Mouse (Mus musculus) myocyte (in vitro differentiated cells): ENCODE results near the gene Dlg2. TPM values are rescaled to one million over a fixed set of nuclear protein-coding genes. Genes with fewer than 3 reads are reported as not detected.
A peak's percentile ranks its signal among the peaks of the same experiment; 100 is the strongest.

Source experiments
- H3K27me3 ChIP-seq: one replicate; pipeline ENCODE4 v1.6.1; 2011; ENCODE audit not compliant: control insufficient read depth, insufficient read depth, insufficient read length
- H3K36me3 ChIP-seq: one replicate; pipeline ENCODE4 v1.6.1; 2011; ENCODE audit not compliant: control insufficient read depth, insufficient read depth
- H3K4me2 ChIP-seq: one replicate; pipeline ENCODE4 v1.6.1; 2011; ENCODE audit warnings: low read depth, control low read depth
- H3K4me3 ChIP-seq: one replicate; pipeline ENCODE4 v1.5.1; 2011; ENCODE audit warnings: mild to moderate bottlenecking, control low read depth, moderate library complexity
- H3K79me2 ChIP-seq: one replicate; pipeline ENCODE4 v1.6.1; 2011; ENCODE audit not compliant: control insufficient read depth, insufficient read depth
- H3ac ChIP-seq: one replicate; pipeline ENCODE4 v1.6.1; 2011; ENCODE audit not compliant: control insufficient read depth, insufficient read length
- CEBPB ChIP-seq: IDR thresholded peaks from 2 replicates; pipeline ENCODE4 v1.6.1; 2011; ENCODE audit warnings: mild to moderate bottlenecking, moderate library complexity; ENCODE audit not compliant: poor library complexity, insufficient read depth, severe bottlenecking
- E2F4 ChIP-seq: IDR thresholded peaks from one replicate; pipeline ENCODE4 v1.6.1; 2011; ENCODE audit warnings: mild to moderate bottlenecking, control low read depth, moderate library complexity; ENCODE audit not compliant: insufficient read depth
- MAX ChIP-seq: IDR thresholded peaks from one replicate; pipeline ENCODE4 v1.6.1; 2011; ENCODE audit warnings: low read depth, mild to moderate bottlenecking, control low read depth
- MYOD1 ChIP-seq, 3 experiments: IDR thresholded peaks; one replicate each; pipeline ENCODE4 v1.6.1; 2011; ENCODE audit warnings: control low read depth in 2 of 3, low read depth in 2 of 3, mild to moderate bottlenecking in 2 of 3, moderate library complexity in 1 of 3; ENCODE audit not compliant: insufficient read length in 2 of 3, control insufficient read depth in 1 of 3
- MYOG ChIP-seq, 3 experiments: IDR thresholded peaks; one replicate each; pipeline ENCODE4 v1.6.1; 2011; ENCODE audit warnings: control low read depth in 2 of 3, low read depth in 2 of 3, mild to moderate bottlenecking in 2 of 3; ENCODE audit not compliant: insufficient read length in 2 of 3, control insufficient read depth in 1 of 3, insufficient read depth in 1 of 3
- POLR2A ChIP-seq: IDR thresholded peaks from one replicate; pipeline ENCODE4 v1.6.1; 2011; ENCODE audit warnings: low read depth, mild to moderate bottlenecking, control low read depth, moderate library complexity; ENCODE audit not compliant: insufficient read length
- POLR2AphosphoS2 ChIP-seq: IDR thresholded peaks from one replicate; pipeline ENCODE4 v1.6.1; 2011; ENCODE audit warnings: low read depth, control low read depth; ENCODE audit not compliant: insufficient read length
- REST ChIP-seq: IDR thresholded peaks from one replicate; pipeline ENCODE4 v1.6.1; 2011; ENCODE audit warnings: mild to moderate bottlenecking, control low read depth, moderate library complexity; ENCODE audit not compliant: insufficient read depth, insufficient read length
- SRF ChIP-seq: IDR thresholded peaks from one replicate; pipeline ENCODE4 v1.6.1; 2011; ENCODE audit warnings: low read depth; ENCODE audit not compliant: control insufficient read depth, insufficient read length
- TCF12 ChIP-seq: IDR thresholded peaks from one replicate; pipeline ENCODE4 v1.6.1; 2011; ENCODE audit warnings: mild to moderate bottlenecking, control low read depth; ENCODE audit not compliant: poor library complexity, insufficient read depth, severe bottlenecking
- TCF3 ChIP-seq: IDR thresholded peaks from one replicate; pipeline ENCODE4 v1.6.1; 2011; ENCODE audit warnings: low read depth, control low read depth; ENCODE audit not compliant: insufficient read length
- USF1 ChIP-seq: IDR thresholded peaks from one replicate; pipeline ENCODE4 v1.6.1; 2011; ENCODE audit warnings: low read depth, mild to moderate bottlenecking, control low read depth, moderate library complexity
- polyA plus RNA-seq: library from polyadenylated mRNA; unstranded; fragments of >200 nt; fragmentation: generic; extraction: Trizol; gene quantifications from one replicate; pipeline ENCODE4 v1.2.1, GENCODE M21; 2012; ENCODE audit warnings: missing spikeins

Gene Dlg2
- polyA plus RNA-seq, 1 experiment = 0.65 TPM

- TF ChIP-seq POLR2A = no peak
- TF ChIP-seq MYOG (IDR thresholded peaks at IDR 0.05; ENCODE audit: control insufficient read depth in 1 of 3, insufficient read depth in 1 of 3, insufficient read length in 2 of 3, low read depth in 2 of 3) = no peak
- TF ChIP-seq POLR2AphosphoS2 = no peak
- TF ChIP-seq TCF3 = no peak
- no peak for TF ChIP-seq MYOD1 (IDR thresholded peaks at IDR 0.05; ENCODE audit: control insufficient read depth in 1 of 3, insufficient read length in 2 of 3, low read depth in 2 of 3)
- TF ChIP-seq TCF12 = no peak
- TF ChIP-seq CEBPB = no peak
- TF ChIP-seq REST = no peak
- TF ChIP-seq MAX = no peak
- TF ChIP-seq E2F4 = no peak
- TF ChIP-seq SRF = no peak
- TF ChIP-seq USF1 = no peak
- no peak overlapping the region for H3K4me3 ChIP-seq
- H3K36me3 ChIP-seq = no peaks in the 10 kb centered on the region
- H3K27me3 ChIP-seq = no peaks in the 10 kb centered on the region
- no peaks in the 10 kb centered on the region for H3K79me2 ChIP-seq
- H3ac ChIP-seq = no peak overlapping the region
- H3K4me2 ChIP-seq = peak overlapping the region; percentile 12
Observed at GRCm38 (mm10) chr7:91672236-91673017, 1196.0 kb downstream of the Dlg2 start.

- Histone ChIP-seq H3ac (no peak overlapping the region), H3K36me3 (no peaks in the 10 kb centered on the region), H3K4me2 (no peak overlapping the region), H3K79me2 (no peaks in the 10 kb centered on the region), H3K4me3 (no peak overlapping the region), H3K27me3 (no peaks in the 10 kb centered on the region)
- no peak for TF ChIP-seq TCF3
- no peak for TF ChIP-seq REST
- TF ChIP-seq CEBPB = no peak
- no peak for TF ChIP-seq POLR2AphosphoS2
Observed at GRCm38 (mm10) chr7:91674401-91674800, 1197.9 kb downstream of the Dlg2 start.

- no peaks in the 10 kb centered on the region for H3K36me3 ChIP-seq
- TF ChIP-seq CEBPB (no peak), POLR2AphosphoS2 (no peak), E2F4 (no peak), TCF3 (no peak), MAX (no peak), MYOD1 (IDR thresholded peaks at IDR 0.05; ENCODE audit: control insufficient read depth in 1 of 3, insufficient read length in 2 of 3, low read depth in 2 of 3) (no peak), SRF (no peak), USF1 (no peak), REST (no peak), TCF12 (no peak), MYOG (IDR thresholded peaks at IDR 0.05; ENCODE audit: control insufficient read depth in 1 of 3, insufficient read depth in 1 of 3, insufficient read length in 2 of 3, low read depth in 2 of 3) (no peak)
Observed at GRCm38 (mm10) chr7:91677934-91678333, 1201.5 kb downstream of the Dlg2 start.

GRCm38 (mm10) chr7:91687930-91688329, 1211.5 kb downstream of the Dlg2 start:
- H3K36me3 ChIP-seq = no peaks in the 10 kb centered on the region
- no peak overlapping the region for H3K4me3 ChIP-seq
- no peak overlapping the region for H3K4me2 ChIP-seq
- no peaks in the 10 kb centered on the region for H3K79me2 ChIP-seq
- no peaks in the 10 kb centered on the region for H3K27me3 ChIP-seq
- no peak overlapping the region for H3ac ChIP-seq
- TF ChIP-seq SRF = no peak
- no peak for TF ChIP-seq POLR2AphosphoS2
- no peak for TF ChIP-seq MYOG (IDR thresholded peaks at IDR 0.05; ENCODE audit: control insufficient read depth in 1 of 3, insufficient read depth in 1 of 3, insufficient read length in 2 of 3, low read depth in 2 of 3)
- TF ChIP-seq REST = no peak
- TF ChIP-seq MAX = no peak
- TF ChIP-seq TCF12 = no peak
- no peak for TF ChIP-seq USF1
- TF ChIP-seq TCF3 = no peak
- no peak for TF ChIP-seq POLR2A
- TF ChIP-seq E2F4 = no peak
- TF ChIP-seq CEBPB = no peak
- TF ChIP-seq MYOD1 (IDR thresholded peaks at IDR 0.05; ENCODE audit: control insufficient read depth in 1 of 3, insufficient read length in 2 of 3, low read depth in 2 of 3) = no peak

More at GRCm38 (mm10) chr7:91677934-91678333, 1201.5 kb downstream of the Dlg2 start:
- Histone ChIP-seq H3K4me3 (no peak overlapping the region), H3K4me2 (no peak overlapping the region), H3K79me2 (no peaks in the 10 kb centered on the region), H3ac (no peak overlapping the region), H3K27me3 (no peaks in the 10 kb centered on the region)

GRCm38 (mm10) chr7:91689829-91690228, 1213.4 kb downstream of the Dlg2 start:
- TF ChIP-seq CEBPB (0 out of 2 replicates have a peak, but pooled peaks have one; percentile 31), TCF3 (no peak)
- no peak overlapping the region for H3K4me3 ChIP-seq
- no peaks in the 10 kb centered on the region for H3K27me3 ChIP-seq
- H3K4me2 ChIP-seq = peak overlapping the region; percentile 46
- no peaks in the 10 kb centered on the region for H3K36me3 ChIP-seq
- no peaks in the 10 kb centered on the region for H3K79me2 ChIP-seq
- no peak overlapping the region for H3ac ChIP-seq
